Mouse (Mus musculus): ENCODE measurements around the gene Pmel.

Pmel gene

GRCm38 (mm10) chr10:128748252-128748864 is 44.4 kb downstream of the Pmel start:
- DNase-seq (ENCODE audit: low spot score in 2 of 2) = peak; percentile 51 to 64

Measured in urinary bladder, adult 18-20 months (tissue).